Mouse (Mus musculus) cerebellum, postnatal 14 days (tissue): Measurements from ENCODE around the gene Smyd5.
A peak's percentile ranks its signal among the peaks of the same experiment; 100 is the strongest.
"Not testable (repeated sequence)": the region's sequence is repeated elsewhere in the genome, so short reads cannot be mapped to it uniquely, and the experiment has no call there.

Experiments used
- DNase-seq, 2 experiments: peaks; one replicate each; pipeline ENCODE4 v3.0.0; 2021; ENCODE audit warnings: mixed read lengths in 2 of 2

Smyd5 gene

DNA sequence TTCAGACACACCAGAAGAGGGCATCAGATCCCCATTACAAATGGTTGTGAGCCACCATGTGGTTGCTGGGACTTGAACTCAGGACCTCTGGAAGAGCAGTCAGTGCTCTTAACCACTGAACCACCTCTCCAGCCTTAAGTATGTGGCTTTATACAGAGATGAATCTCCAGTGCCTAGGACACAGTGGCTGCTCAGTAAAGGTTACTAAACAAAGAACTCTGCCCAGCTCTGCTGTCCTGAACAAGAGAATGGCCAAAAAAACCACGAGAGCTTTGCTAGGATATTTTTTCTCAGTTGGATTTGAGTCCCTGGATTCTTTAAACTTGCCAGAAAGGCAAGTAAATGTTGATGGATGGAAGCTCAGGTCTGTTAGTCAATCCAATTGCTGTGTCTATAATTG is 18.4 kb downstream of the Smyd5 start:
- DNase-seq, result not testable (repeated sequence)

DNA sequence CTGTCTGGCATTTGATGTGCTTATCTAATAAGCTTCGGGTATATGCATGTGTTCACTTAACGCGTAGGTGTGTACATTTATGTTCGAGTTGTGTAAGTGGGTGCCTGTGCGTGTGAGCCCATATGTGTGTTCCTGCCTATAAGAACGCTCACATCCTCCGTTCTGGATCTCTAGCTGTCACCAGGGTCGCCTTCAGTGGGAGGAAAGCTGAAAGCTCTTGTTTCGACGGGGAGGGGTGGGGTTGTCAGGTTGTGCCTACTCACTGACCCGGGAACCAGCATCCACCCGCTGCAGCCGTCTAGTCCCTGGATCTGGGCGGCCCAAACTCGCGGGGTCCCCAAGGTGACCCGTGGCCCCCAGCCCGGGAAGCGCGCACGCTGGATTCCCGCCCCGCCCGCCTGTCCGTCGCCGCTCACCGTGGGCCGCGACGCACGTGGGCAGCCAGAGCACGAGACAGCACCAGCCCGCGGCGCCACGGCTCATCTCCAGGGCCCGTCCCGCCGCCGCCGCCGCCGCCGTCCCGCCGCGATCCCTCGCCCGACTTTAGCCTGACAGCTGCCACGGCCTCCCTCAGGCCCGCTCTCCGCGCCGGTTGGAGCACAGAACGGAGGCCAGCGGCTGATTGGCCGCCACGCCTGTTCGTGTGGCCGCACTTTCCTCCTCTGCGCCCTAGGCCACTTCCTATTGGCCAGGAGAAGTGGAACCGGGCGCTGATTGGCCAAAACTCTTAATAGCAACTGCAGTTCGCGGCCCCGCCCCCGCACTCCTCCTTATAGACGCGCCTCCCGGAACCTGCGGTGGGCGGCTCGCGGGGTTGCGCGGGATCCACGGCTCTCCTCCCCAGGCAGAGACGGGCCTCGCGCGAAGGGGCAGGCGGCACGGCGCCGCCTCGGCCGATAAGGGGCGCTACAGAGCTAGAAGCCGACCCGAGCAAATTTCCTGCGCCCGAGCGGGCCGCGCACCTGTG is 19.2 kb downstream of the Smyd5 start, which contains the start of gene Cct7:
Cct7 (plus strand) TSS at position 818 of the 967 bp plus-strand sequence.
- peak; percentile 98 to 99 for DNase-seq

DNA sequence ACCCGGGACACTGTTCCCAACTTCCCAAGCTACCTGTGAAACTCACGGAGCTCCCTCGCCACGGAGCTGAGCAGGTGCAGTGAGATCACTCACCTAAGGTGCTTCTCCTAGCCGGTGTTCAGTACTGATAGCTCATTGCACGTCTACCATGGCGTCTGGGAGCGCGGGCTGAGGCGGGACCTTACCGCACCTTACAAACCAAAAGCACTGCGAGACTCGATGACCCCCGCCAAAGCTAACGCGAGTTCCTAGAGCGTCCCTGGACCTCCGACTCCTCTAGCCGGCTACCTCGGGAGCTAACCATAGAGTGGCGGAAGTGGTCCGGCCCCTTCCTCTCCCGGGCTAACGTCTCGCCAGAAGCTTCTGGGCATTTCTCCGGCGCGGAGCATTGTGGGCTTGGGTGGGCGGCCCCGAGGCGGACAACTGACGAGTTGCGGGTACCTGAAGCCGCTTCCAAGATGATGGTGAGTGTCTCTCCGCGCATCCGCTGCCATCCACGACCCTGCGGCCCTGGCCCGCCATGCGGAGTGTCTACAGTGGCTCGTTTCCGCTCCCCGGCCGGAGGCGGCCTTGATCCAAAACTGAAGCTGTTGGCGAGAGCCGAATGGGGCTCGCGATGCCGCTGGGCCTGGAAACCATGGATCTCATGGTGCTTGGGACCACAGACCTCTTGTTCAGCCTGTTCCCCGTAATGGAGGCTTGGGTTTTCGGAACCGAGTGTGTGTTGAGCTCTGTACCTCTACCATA is 20.0 kb downstream of the Smyd5 start, which contains the start of gene Pradc1:
Pradc1 (minus strand) TSS at position 307 of the 747 bp plus-strand sequence.
- peak; percentile 97 to 98 for DNase-seq

DNA sequence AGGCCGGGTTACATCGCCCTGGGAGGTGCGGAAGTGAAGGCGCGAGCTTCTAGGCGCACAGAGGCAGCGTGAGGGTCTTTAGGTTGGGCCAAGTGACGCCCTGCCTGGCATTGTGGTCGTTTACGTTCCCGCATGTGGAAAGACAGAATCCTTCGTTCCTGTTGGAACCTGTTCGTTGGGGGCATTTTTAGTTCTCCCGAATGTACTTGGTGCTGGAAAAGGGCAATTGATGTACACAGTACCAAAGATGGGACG is 20.5 kb downstream of the Smyd5 start:
- DNase-seq, result no peak

DNA sequence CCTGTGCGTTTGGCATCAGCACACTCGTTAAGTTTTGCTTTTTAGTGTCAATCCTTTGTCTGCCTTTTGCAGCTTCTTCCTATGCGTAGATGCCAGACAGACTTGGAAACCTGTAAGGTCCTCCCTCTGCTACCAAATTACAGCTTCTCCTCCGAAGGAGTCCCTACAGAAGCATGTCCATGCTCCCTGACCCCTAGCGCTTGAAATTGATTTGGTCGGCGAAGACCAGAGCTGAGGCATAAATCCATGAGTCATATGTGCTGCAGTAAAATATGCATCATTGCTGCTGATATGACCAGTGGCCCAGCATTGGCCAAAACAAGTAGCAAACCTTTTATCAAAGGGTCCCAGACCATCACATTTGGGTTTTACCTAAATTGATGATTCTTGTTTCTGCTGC is 21.0 kb downstream of the Smyd5 start:
- DNase-seq, result no peak

DNA sequence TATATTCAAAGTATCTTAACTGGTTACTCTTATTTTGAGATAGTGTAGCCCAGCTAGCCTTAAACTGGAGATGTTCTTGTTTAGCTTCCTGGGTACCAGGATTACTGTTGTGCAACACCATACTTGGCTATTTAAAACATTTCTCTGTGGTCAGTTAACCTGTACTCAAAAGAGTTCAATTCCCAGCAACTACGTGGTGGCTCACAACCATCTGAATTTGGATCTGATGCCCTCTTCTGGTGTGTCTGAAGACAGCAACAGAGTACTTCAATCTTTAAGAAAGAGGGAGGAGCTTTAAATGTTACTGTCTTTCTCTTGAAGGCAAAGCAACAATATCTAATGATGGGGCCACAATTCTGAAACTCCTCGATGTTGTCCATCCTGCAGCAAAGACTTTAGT is 27.8 kb downstream of the Smyd5 start:
- DNase-seq, result no peak

DNA sequence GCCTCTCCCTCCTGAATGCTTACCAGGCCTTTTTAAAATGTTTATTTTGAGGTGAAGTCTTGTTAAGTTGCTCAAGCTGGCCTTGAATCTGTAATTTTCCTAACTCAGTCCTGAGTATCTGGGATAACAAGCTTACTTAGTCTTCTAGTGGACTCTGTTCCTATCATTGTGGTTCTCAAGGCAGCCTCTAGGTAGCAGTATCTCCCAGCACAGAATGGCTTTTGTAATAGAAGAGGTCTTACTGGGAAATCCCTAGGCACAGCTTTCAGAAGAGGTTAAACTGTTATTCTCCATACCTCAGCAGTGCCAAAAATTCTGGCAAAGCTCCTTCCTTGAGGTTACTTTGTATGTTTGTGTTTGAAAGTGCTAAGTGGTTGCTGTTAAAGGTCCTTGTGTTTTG is 33.6 kb downstream of the Smyd5 start:
- DNase-seq, result peak; percentile 57 to 67

DNA sequence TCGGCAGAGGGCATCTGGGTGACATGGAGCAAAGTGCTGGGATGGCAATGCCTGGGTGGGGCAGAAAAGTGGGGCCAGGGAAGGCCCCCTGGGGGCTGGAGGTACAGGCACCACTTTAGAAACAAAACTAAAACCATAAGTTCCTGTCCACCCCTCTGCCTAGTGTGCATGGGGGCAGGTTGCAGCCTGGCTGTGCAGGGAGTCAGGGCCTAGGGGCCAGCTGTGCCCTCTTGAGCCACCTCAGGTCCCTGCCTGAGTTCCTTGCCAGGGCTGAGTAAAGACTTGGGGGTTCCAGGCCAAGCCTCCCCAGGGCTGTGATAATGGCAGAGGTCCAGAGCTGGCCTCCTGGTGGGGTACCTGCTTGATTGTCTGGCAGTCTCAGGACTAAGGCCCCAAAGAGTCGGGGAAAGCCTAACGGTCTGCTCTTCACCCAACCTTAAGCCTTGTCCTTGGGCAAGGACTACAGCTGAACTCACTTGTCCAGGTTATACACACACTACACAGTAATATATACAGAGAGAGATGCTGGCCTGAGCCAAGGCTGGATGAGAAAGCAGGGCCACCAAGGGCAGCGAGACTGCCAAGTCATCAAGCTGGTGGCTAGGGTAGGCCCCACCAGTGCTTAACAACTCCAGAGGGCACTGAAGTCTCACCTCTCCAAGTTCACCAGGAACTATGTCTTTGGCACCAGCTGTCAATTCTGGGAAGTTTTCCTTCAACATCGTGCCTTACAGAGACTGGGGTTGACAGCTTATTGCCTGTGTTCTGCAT is 38.1 kb downstream of the Smyd5 start:
- DNase-seq, result no peak

DNA sequence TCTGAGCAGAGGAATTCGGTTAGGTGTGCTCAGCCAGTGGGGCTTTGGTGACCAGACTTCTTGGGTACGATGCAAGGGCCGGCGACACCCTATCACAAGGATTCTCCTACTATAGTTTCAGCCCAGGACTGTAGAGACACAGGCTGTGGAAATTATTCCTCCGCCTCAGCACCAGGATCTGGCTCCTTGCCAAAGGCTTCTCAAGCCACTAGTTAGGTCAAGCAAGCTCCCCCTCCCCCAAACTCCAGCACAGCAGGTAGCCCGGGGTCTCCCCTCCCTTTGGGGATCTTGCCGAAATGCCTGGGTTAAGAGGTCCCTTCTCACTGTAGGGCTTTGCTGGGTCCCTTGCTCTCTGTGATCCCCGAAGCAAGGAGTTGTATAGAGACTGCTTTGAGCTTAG is 40.2 kb downstream of the Smyd5 start:
- DNase-seq, result peak; percentile 52 to 59

DNA sequence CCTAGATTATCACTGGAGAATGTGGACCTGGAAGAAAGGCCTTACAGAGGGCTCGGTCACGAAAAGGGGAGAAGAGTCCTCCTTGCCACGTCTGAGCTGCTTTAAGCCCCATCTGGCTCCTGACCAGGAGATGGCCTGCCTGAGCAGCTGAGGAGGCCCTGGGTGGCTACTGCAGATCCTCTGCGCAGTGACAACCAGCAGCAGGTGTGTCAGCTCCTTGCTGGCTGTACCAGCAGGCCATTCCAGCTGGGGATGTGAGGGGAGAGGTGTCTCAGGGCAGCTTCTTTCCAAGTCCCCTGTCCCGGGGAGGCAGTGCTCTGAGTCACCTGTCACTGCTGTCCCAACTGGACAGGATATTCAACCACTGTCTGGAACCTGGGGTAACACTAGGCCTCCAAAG is 40.8 kb downstream of the Smyd5 start:
- DNase-seq, result no peak

DNA sequence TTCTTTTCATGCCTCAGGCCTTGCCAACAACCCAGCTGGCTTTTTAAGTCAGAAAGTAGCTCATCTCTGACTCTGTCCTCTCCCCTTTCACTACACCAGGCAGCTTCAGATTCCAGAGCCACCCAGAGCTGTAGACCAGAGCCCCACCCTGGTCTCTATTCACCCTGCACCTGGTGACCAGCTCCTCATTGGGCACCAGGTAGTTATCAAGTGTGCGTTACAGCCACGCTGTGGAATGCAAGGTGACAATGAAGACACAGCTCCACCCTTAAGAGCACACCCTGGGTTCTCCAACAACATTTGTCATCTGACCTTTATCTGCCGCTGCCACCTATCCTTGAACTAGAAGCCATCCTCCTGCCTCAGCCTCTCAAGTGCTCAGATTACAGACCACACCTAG is 43.8 kb downstream of the Smyd5 start:
- DNase-seq, result no peak

DNA sequence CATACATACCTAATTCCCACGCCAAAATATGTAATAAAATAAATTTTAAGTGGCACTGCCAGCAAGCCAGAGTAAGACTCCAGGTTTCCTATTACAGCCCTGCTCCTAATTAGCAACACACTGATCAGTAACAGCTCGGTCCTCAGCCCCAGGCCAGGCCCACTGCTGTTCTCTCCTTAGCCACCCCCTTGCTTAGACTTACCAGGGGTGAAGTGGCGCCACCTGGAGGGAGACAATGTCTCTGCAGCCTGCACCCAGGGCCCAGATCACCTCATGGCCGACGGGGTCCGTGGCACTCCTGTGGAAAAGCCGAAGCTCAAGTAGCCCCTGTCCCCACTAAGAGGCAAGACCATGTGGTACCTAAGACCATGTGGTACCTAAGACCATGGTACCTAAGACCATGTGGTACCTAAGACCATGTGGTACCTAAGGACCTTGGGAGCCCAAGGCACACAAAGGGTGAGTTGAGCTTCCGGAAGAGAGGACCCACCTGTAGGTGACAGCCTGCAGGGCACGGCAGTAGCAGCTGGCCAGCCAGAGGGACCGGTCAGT is 45.7 kb downstream of the Smyd5 start:
- peak in 1 of 2 experiments; percentile 74 for DNase-seq

DNA sequence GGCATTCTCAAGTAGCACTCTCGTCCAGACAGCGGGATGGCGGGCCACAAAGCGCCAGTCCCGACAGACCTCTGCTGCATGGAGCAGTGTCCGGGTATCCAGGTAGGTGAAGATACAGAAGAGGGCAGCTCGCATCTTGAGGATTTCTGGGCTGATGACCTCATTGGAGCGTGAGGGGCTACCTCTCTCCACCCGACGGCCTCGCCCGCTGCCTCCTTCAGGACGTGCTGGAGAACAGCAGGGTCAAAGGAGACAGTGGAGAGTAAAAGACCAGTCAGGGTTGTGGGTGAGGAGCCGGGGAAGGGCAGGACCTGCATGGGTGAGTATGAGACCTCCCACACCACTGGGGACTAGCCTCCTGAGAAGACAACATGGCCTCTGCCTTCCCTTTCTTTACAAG is 46.6 kb downstream of the Smyd5 start:
- DNase-seq, result no peak

DNA sequence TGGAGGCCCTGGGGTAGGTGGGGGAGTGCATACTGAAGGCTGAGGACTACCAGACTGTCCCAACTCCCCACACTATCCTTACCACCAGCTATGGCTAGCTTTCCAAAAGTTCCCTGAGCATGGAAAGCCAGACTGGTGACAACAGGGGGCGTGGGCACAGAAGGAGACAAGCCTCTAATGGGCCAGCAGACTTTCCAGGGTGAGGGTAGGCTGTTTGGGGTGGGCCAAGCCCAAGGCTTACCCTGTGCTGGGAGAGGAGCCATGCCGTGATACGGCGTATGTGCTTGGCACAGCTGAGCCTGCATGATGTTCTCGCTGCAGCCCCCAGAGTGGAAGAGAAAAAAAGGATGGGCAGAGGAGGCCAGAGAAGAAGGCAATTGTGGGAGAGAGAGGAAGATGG is 48.2 kb downstream of the Smyd5 start:
- peak in 1 of 2 experiments; percentile 44 for DNase-seq

DNA sequence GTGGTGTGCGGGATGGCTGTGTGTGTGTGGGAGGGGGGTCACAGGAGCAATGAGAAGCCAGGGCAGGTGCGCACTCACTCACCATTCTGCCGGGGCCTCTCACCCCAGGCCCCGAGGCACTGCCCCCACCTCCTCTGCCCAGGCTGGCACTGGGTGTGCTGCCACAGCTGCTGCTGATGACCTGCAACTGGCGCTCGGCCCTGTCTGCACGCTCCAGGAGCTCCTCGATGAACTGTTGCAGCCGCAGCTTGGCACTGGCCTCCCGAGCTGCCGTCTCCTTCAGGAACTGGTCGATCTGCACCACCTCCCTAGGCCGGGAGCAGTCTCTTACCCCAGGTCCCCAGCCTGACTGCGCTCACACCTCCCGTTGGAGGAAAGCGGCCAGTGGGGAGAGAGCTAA is 48.9 kb downstream of the Smyd5 start:
- peak; percentile 48 to 62 for DNase-seq

DNA sequence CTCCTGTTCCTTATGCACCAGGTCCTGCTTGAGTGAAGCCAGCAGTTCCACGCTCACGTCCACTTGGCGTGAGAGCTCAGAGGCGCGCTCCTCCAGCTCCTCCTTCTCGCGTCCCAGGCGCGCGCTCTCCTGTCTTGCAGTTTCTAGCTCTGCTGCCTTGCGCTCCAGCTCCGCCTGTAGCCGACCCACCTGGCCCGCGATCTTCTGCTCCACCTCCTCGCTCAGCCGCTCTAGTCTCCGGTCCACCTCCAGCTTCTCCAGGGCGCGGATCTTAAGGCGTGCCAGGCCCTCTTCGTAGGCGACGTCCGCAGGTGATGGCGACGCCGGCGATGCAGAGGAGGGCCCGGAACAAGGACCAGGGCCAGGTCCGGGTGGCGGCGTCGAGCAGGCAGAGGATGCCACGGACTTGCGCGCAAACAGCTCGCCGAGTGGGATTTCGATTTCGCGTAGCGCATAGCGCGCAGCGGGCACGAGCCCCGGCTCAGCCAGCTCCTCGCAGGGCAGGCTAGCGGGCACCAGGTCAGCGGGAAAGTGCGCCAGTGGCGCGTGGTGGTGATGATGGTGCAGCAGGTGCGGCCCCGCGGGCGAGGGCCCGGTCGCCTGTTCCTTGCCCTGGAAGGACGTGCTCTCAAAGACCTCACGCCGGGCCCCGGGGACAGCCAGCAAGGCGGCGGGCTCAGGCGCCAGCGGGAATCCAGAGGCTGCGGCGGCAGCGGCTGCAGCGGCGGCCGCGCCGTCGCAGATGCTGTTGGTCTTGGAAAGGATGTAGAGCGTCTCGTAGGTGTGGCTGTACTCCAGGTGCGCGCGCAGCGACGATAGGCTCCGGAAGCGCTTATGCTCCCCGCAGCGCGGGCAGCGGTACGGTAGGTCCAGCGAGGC is 52.3 kb downstream of the Smyd5 start:
- peak; percentile 66 to 72 for DNase-seq

DNA sequence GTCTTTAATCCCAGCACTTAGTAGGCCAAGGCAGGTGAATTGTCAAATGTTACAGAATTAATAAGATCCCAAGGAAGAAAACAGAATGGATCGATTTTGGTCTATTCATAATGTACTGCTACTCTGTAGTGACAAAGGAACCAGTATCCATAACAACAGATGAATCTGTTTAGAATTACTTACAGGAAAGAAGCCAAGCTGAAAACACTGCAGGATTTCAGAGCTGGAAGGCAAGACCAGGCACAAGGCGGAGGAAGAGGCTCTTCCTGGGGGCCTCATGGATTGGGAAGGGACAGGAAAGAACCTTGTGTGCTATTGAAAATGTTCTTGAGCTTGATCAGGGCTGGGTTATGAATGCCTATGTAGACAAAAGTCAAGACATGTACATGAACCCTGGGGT is 53.9 kb downstream of the Smyd5 start:
- no peak for DNase-seq

DNA sequence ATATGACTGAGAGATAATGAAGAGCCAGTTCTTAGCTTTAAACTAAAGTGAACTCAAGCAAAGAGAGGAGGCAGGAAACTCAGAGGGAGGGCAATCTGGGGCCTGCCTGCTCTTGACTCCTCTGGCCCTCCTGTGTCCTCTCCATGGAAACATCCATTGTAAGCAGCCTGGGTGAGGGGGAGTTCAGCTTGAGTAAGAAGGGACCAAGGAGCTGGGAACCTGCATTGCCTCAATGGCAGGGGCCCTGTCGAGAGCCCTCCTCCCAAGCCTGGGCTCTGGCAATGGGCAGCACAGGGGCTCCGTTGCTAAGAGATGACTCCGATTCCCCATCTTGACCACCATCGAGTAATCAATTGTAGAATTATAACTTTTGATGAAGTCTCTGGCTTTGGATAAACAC is 56.7 kb downstream of the Smyd5 start:
- no peak for DNase-seq

DNA sequence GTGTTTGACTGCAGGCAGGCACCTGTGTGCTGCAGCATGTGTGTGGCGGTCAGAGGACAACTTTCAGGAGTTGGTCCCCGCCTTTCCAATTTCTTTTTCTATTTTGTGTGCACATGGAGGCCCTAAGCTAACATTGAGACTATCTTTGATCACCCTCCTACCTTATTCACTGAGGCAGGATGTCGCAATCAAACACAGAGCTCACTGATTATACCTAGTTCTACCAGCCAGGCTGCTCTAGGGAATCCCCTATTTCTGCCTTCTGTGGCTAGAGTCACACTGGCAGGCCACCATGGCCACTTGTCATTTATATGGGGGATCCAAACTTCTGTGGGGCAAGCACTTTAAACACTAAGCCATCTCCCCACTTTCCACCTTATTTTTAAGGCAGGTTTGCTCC is 57.9 kb downstream of the Smyd5 start:
- no peak for DNase-seq

DNA sequence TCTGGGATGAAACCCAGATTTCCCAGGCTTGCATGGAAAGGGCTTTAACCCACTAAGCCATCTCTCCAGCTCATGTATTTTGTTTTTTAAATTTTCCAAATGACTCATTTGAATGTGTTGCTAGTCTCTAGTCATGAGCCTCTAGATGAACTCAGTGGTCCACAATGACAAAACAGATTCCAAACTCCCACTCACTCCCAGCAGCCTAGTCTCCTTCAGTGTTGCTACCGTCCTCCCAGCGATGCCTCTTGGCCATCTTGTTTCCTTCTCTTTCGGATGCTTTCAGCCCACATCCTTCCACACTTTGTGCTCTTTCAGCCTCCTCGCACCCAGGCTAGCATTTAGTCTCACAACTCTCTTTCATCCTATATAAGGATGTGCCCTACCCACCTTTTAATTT is 58.5 kb downstream of the Smyd5 start:
- DNase-seq, result no peak

DNA sequence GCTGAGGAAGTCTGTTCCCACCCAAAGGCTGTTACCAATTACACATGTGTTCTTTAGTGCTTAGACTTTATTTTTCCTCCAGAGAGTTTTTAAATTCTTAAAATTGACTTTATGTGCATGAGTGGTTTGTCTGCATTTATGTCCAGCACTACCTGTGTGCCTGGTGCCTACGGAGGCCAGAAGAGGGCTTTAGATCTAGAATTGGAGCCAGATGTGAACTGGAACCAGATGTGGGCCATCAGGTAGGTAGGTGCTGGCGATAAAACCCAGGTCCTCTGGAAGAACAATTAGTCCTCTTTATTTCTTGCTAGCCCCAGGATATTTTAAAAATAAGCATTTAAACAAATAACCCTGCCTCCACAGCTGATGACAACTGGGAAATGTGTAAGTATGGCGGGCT is 59.8 kb downstream of the Smyd5 start:
- DNase-seq, result no peak
